Mouse (Mus musculus): ENCODE data around the gene Chrm2.

GRCm38 (mm10) chr6:36541247-36541646 lies 153.4 kb downstream of the Chrm2 start:
- TF ChIP-seq POLR2A (IDR thresholded peaks at IDR 0.05; ENCODE audit: extremely low read depth, insufficient read depth, low read length) (no peak), CTCF (IDR thresholded peaks at IDR 0.05; ENCODE audit: extremely low read depth, insufficient read depth, low read length) (no peak)
